Mouse (Mus musculus) bone marrow, adult 2 months (tissue): ENCODE data around the gene Spty2d1. TPM values are rescaled to one million over a fixed set of nuclear protein-coding genes. Genes with fewer than 3 reads are reported as not detected.
"Not testable (repeated sequence)": the region's sequence is repeated elsewhere in the genome, so short reads cannot be mapped to it uniquely, and the experiment has no call there.

Experiments used
- H3K27ac ChIP-seq: fragments of 200-500 bp; 2 replicates; pipeline ENCODE4 v1.5.1; 2012; ENCODE audit warnings: low read depth, mild to moderate bottlenecking, control low read depth, inconsistent platforms, low read length; ENCODE audit not compliant: control insufficient read depth, poor library complexity, insufficient read depth
- H3K4me1 ChIP-seq: fragments of 200-500 bp; 2 replicates; pipeline ENCODE4 v1.6.1; 2011; ENCODE audit warnings: low read length; ENCODE audit not compliant: control insufficient read depth, insufficient read depth
- H3K4me3 ChIP-seq: fragments of 200-500 bp; replicated peaks from 2 replicates; pipeline ENCODE3; 2011; ENCODE audit warnings: mild to moderate bottlenecking, low read depth, low read length, control low read depth; ENCODE audit not compliant: control insufficient read depth
- CTCF ChIP-seq: fragments of 200-500 bp; IDR thresholded peaks from 2 replicates; pipeline ENCODE4 v1.5.1; 2011; ENCODE audit warnings: low read length, control low read depth; ENCODE audit not compliant: control insufficient read depth, insufficient read depth
- POLR2A ChIP-seq: fragments of 200-500 bp; IDR thresholded peaks from 2 replicates; pipeline ENCODE4 v1.6.1; 2011; ENCODE audit warnings: low read depth, mild to moderate bottlenecking, control low read depth, low read length, borderline replicate concordance; ENCODE audit not compliant: control insufficient read depth
- WGBS: fragments of 180-500 bp; shearing (Covaris S2); methylation state at CpG from one replicate; pipeline ENCODE4 v1.1.7; 2018; 5-methylcytosine and 5-hydroxymethylcytosine counted together
- polyA plus RNA-seq: library from polyadenylated mRNA; stranded (reverse); fragments of >200 nt; gene quantifications from 2 replicates; pipeline ENCODE4 v1.2.4, GENCODE M21; 2011; ENCODE audit warnings: low replicate concordance; ENCODE audit not compliant: missing spikeins, insufficient read depth, insufficient read length

The Spty2d1 gene
- polyA plus RNA-seq, 1 experiment: 12.9 TPM

DNA sequence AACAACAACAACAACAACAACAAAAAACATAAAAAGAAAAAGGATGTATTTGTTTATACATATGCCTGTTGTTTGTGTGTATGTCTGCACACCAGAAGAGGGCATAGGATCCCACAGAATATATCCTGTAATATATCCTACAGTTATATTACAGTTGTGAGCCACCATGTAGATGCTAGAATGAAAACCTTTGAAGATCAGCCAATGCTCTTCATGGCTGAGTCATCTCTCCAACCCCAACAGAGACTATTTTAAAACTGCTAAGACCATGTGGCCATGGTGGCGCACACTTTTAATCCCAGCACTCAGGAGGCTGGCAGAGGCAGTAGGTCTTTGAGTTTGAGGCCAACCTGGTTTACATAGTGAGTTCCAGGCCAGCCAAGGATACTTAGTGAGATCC, 19.3 kb upstream of the Spty2d1 start:
- TF ChIP-seq CTCF (no peak), POLR2A (no peak)
- no peak overlapping the region for H3K27ac ChIP-seq
- H3K4me3 ChIP-seq: no peak overlapping the region
- H3K4me1 ChIP-seq: no peaks in the 10 kb centered on the region; the same call in none of the 2 replicates
- 82% methylated on average over 1 of the region's 1 CpGs for WGBS

DNA sequence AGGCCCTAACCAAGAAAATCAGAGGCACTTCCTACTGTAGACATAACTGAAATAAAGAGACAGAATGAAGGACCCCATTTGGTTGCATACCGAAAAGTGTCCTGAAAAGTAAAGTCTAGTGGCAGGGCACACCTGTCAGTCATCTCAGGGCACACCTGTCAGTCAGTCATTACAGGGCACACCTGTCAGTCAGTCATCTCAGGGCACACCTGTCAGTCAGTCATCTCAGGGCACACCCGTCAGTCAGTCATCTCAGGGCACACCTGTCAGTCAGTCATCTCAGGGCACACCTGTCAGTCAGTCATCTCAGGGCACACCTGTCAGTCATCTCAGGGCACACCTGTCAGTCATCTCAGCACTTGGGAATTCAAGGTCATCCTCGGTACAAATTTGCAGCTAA, 18.7 kb upstream of the Spty2d1 start:
- not testable (repeated sequence) for H3K4me1 ChIP-seq, H3K4me3 ChIP-seq, H3K27ac ChIP-seq
- WGBS: 84% methylated on average over 3 of the region's 3 CpGs

DNA sequence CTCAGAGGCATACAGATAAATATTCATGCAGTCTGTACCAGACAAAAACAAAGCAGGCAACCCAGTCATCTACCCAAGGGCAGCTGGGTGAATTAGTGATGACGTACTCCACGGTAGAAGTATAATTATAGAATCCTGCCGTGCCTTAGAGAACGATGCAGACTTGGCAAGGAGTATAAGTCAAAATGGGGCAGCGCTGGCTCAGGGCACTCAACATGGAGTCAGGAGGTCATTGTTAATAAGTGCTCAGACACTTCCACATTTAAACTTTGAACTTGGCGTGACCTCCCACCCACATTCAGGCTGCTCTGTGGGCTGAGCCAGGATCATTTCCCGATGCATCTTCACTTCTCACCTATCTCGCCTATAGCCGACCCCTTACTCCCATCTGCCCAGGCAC, 17.2 kb upstream of the Spty2d1 start:
- WGBS: 85% methylated on average over 9 of the region's 9 CpGs
- Histone ChIP-seq H3K4me3 (no peak overlapping the region), H3K4me1 (no peaks in the 10 kb centered on the region; the same call in none of the 2 replicates), H3K27ac (no peak overlapping the region)
- TF ChIP-seq POLR2A (no peak), CTCF (no peak)

GRCm38 (mm10) chr7:47024454-47024853, 16.2 kb upstream of the Spty2d1 start:
- H3K4me3 ChIP-seq: no peak overlapping the region
- TF ChIP-seq CTCF: no peak
- TF ChIP-seq POLR2A: no peak
- H3K4me1 ChIP-seq: no peaks in the 10 kb centered on the region; the same call in none of the 2 replicates
- no peak overlapping the region for H3K27ac ChIP-seq
- 87% methylated on average over 7 of the region's 7 CpGs for WGBS

- Histone ChIP-seq H3K4me3 (no peak overlapping the region), H3K4me1 (no peaks in the 10 kb centered on the region; the same call in none of the 2 replicates), H3K27ac (no peak overlapping the region)
- WGBS: 4% methylated on average over 6 of the region's 6 CpGs
- TF ChIP-seq POLR2A (no peak), CTCF (peak; percentile 92)
Observed at GRCm38 (mm10) chr7:47023530-47023929, 15.3 kb upstream of the Spty2d1 start.

DNA sequence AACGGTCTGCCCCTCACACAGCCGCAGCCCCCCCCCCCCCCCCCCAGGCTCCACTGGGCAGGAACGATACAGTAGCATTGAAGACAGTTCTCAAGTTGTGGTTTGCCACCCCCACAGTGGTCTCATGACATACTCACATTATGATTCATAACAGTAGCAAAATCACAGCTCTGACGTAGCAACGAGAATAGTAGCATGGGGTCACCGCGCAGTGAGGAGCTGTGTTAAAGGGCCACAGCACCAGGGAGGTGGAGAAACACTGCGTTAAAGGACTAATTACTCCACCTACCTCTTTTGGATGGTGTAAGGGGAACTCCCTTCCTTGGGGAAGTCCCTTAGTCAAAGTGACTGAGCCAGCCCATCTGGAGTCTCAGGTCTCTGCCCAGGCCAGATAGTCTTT, 14.3 kb upstream of the Spty2d1 start:
- Histone ChIP-seq H3K4me3 (peak overlapping the region; percentile 21), H3K27ac (no peak overlapping the region), H3K4me1 (no peaks in the 10 kb centered on the region; the same call in 1 of the 2 replicates)
- 3% methylated on average over 8 of the region's 8 CpGs for WGBS
- TF ChIP-seq POLR2A: no peak
- TF ChIP-seq CTCF: no peak

DNA sequence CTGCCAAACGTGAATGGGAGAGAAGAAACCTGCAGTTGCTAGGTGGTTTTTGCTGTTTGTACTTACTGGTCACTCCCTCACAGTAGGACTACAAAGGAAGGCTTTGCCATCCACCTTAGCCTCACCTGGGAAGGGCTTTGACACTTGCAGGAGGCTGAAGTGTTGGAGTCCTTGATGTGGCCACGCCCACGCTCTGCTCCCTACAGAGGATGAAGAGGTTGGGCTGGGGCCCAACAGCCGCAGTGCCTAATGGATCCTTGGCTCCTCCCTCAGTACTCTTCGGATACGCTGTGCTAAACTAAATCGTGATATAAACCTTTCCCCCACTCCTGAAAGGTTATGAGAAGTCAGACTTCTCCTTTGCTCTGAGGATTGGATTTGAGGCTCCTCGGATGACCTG, 12.7 kb upstream of the Spty2d1 start:
- TF ChIP-seq POLR2A (no peak), CTCF (no peak)
- 71% methylated on average over 8 of the region's 8 CpGs for WGBS
- no peak overlapping the region for H3K27ac ChIP-seq
- H3K4me3 ChIP-seq: no peak overlapping the region
- H3K4me1 ChIP-seq: no peaks in the 10 kb centered on the region; the same call in 1 of the 2 replicates

DNA sequence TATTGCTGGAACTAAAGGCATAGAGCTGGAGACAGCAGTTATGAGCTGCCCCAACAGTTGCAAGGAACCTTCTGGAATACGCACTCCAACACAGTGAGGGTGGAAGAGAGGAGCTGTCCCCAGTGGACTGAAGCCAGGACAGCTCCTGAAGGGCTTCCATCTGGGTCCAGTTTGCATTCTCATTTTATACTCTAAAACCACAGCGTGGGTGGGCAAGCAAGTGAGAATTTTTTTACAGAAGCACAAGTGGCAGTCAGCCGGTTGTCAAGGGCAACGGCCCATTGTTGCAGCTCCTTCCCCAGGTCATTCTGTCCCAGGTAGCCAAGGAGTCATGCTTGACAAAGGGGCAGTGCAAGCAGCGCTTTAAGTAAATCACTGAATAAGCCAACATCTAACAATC, 11.4 kb upstream of the Spty2d1 start:
- H3K27ac ChIP-seq: no peak overlapping the region
- H3K4me1 ChIP-seq: peaks cover 4% of the 10 kb centered on the region
- 81% methylated on average over 5 of the region's 5 CpGs for WGBS
- H3K4me3 ChIP-seq: no peak overlapping the region
- TF ChIP-seq CTCF (no peak), POLR2A (no peak)

DNA sequence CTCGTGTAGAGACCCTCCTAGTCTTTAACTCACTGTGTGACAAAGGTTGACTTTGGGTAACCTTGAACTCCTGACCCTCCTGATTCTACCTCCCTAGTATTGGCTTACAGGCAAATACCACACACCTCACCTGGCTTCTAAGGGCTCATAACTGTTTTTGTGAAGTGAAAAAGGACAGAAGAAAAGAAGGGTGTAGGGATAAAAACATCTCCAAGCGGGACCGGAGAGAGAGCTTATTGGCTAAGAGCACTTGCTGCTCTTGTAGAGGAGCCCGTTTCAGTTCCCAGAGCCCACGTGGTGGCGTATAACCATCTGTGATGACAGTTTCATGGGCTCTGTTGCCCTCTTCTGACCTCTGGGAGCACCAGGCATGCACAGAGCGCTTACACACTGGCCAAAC, 8.9 kb upstream of the Spty2d1 start:
- no peak overlapping the region for H3K27ac ChIP-seq
- H3K4me3 ChIP-seq: no peak overlapping the region
- peaks cover 7% of the 10 kb centered on the region for H3K4me1 ChIP-seq
- TF ChIP-seq POLR2A: no peak
- no peak for TF ChIP-seq CTCF
- 80% methylated on average over 7 of the region's 7 CpGs for WGBS
